Mouse (Mus musculus) adrenal gland, adult (tissue): ENCODE measurements at regions not wholly inside any gene's neighbourhood (a gene's known extent, or its start where the extent isn't known, plus 50 kb on each side); places are given as distances from the start of the nearest gene placed in this dataset.

Experiments
- DNase-seq, 2 experiments: peaks; one replicate each; pipeline ENCODE4 v3.0.0; 2022 to 2023; ENCODE audit warnings: low spot score in 1 of 2; ENCODE audit not compliant: inconsistent age in 2 of 2

DNA sequence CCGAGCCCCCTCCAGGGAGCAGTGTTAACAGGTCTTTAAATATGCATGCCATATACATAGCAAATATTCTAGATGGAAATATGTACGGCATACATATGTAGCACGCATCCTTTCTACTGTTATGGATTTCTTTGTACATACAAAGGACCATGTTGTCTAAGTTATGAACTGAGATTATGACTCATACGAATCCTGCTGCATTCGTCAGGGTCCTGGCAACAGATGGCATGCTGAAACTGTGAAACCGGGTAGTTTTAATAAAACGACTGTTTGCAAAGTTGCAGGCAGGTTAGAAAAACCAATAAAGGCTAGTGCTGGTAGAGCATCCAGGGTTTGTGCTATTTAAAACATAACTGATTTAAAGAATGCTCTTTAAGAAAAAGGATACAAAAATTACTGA is 88.8 kb upstream of the Tlk1 start:
- no peak for DNase-seq

DNA sequence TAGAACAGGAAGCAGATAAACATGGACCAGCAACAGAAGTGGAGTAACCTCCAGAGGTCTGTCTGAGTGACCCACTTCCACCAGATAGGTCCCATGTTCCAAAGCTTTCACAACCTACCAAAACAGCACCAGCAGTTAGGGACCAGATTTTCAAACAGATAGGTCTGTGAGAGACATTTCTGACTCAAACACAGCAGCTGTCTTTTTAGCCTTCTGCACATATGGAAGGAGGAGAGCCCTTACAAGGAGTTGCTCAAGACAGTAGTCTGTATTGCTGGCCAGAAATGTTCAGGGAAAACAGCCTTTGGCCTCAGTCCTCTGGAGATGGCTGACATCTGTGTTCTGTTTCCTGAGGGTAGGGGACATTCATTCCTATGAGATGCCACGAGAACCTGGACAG is 83.9 kb upstream of the Tlk1 start:
- no peak for DNase-seq

DNA sequence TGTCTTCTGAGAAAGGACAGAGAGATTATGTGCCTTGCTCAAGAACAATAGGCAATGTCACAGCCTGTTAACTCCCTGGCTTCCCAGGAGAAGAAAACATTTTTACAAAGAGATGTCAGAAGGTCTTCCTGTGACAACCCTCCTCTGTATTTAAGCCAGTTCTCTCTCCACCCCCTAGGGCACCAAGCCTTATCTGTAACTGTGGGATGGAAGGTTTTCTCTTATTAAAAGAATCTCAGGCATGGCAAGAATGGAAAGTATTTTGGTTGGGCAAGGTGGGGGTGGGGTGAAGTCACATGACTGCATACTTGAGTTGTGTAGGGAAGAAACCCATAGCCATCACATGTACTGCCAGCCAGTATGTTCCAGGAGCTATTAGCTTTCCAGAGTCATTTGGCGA is 83.1 kb upstream of the Tlk1 start:
- DNase-seq, result no peak

DNA sequence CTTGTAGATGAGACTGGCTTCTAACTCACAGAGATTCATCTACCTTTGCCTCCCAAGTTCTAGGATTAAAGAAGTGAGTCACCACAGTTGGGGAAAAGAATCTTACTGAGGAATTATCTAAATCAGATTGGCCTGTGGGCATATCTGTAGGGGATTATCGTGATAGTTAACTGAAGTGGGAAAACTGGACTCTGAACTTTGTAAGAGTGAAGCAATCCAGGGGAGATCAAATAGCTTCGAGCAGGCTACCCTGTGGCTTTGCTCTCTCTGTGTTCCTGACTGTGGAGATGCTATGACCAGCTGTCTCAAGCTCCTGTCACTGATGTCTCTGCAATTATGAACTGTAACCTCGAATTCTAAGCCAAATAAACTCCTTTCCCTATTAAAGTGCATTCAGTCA is 80.7 kb upstream of the Tlk1 start:
- DNase-seq, result no peak

DNA sequence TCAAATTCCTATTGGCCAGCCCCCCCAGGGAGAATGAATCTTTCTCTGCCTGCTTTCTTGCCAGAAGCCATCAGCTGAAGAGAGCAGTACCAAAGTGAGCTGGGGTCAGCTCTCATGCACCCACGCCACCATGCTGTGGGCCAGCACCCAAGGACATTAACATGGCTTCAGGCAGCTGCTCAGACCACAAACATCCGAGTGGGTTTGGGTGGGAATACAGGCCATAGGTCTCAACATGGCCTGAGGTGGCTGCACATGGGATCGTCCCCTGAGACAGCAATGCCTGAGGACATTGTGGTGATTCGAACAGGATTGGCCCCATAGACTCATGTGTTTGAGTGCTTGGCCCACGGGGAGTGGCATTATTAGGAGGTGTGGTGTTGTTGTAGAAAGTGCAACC is 78.9 kb upstream of the Tlk1 start:
- DNase-seq, result no peak

DNA sequence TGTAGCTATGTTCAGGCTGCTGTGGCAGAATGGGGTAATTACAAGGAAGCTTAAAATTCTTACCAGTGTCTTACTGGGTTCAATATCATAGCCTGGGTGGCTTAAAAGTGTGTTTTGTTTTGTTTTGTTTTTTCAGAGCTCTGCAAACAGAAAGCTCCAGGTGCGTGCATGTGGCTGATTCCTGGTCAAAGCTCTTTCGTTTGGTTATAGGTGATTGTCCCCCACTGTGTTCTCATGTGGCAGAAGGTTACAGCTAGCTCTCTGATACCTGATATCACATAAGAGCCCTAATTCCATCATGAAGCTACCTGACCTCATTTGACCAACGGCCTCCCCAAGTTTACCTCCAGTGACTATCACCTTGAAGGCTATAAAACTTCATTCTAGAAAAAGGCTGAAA is 76.7 kb upstream of the Tlk1 start:
- no peak for DNase-seq

DNA sequence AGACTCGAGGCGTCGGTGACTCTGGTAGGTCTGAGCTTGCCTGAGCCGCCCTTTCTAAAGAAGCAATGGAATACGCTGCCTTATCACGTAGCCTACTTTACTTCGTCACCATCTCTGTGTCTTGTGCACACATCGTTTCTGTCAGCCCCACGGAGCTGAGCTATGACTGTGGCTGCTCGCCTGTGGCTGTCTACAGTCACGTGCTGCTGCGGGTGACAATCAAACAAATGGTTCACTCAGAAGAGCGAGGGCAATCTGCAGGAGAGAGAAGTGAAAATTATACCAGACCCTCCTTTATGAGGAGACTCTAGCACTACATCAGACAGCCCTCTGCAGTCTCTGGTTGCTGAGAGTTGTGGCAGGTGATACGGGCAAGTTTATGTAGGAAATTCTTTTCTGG is 76.0 kb upstream of the Tlk1 start:
- no peak for DNase-seq

DNA sequence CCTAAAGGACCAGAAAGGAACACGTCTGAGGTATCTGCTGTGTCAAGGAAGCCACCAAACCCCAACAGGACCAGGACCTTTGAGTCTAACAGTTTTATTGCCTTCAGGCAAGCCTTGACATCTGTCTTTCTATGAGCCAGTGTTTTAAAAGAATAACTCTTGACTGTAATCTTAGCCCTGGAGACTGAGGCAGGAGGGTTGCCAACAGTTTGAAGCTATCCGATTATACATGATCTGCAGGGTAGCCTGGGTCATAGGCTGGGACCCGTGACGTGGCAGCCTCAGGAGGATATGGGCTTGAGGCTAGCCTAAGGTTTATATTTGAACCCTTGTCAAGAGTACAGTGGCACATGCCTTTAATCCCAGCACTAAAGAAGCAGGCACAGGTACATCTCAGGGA is 73.5 kb upstream of the Tlk1 start:
- DNase-seq, result no peak

DNA sequence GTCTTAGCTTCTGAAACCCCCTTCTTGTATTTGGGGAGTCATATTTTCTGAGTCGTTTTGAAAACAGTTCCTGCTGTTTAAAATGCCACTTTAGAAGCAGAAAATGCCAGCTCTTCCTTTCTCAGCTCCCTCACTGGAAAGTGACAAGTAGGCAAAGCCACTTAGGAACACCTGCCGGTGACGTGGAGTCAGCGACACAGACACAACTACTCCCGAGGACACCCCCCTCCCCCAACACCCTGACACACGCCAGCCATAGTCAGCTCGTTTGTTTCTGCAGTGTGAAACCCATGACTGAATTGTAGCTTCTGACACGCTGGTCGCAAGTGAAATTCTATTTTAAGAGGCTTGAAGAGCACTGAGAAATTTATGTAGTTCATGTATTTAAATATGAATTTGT is 72.9 kb upstream of the Tlk1 start:
- DNase-seq, result no peak

DNA sequence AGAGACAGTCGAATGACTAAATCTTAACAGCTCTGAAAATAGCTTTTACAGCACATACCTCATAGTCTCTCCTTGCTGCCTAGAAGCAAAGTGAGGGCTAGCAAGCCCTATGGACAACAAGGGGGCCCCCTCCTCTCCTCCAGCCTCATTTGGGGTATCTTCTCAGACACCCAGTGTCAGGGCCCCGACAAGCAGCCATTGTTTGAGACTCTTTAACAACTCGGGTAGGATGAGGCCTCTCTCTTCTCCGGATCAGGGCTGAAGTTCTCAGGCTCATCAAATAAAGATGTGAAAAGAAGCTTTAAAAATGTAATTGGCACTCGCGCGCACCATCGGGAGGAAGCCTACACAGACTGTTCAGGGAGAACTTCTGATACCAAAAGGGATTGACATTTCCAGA is 71.8 kb upstream of the Tlk1 start:
- no peak for DNase-seq

DNA sequence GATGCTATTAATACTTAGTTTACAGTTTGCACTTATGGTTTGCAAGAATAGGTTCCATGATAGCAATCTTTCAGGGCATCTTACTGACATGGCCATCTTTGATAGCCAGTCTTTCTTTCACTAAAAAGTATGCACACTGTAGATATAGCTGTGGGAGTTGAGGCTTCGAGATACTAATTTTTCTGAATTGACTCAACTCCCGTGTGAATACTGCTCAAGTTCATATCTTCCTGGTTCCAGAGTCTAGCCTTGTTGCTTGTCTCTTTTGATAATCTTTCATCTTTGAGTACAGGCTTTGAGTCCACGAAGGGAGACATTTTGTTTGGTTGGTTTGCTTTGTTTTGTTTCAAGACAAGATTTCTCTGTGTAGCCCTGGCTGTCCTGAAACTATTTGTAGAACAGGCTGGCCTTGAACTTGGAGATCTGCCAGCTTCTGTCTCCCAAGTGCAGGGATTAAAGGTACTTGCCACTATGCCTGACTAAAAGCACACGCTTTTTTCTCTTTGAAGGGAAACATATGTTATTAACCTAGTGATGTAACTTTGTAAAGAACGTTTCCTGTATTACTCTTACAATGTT is 64.1 kb upstream of the Tlk1 start:
- peak; percentile 43 to 80 for DNase-seq

DNA sequence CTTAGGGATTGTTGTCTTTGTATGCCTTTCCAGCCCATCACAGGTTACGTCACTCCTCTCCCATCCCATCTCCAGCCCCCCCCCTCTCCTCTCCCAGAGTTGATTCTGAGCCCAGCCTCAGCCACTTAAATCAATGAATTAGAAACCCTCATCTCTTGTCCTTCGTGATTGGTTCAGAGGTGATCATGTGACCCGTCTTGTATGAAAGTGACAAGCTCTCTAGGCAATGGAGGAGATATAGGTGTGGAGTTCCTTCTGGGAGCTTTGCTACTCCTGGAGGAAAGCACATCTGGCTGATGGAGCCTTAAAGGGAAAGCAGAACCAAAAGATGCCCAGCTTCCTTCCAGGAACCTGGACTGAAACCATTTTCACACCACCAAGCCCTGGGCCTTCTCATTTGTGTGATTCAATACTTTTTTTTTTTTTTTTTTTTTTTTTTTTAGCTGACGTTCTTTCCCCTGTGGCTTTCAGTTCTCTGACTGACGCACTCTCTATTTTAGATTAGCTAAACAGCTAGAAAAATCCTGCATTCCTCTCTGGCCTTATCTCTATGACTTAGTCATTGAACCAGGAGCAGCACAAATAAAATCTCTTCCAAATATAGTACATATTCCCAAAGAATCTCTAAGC is 63.4 kb upstream of the Tlk1 start:
- DNase-seq, result no peak

DNA sequence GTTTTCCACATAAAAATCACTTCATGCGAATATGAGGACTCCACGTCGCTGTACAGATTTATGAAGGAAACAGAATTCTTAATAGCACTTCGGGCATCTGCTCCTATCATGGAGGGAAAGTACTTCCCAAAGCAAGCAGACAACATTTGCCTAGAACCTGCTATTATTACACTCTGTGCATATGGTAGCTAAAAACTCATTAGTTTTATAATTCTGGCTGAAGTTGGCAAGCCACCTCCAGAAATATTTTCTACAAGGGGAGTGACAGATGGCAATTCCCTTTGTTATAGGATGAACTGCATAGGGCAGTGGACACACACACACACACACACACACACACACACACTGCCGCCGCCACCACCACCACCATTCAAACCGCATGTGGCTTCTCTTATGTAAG is 61.3 kb upstream of the Tlk1 start:
- DNase-seq, result no peak

DNA sequence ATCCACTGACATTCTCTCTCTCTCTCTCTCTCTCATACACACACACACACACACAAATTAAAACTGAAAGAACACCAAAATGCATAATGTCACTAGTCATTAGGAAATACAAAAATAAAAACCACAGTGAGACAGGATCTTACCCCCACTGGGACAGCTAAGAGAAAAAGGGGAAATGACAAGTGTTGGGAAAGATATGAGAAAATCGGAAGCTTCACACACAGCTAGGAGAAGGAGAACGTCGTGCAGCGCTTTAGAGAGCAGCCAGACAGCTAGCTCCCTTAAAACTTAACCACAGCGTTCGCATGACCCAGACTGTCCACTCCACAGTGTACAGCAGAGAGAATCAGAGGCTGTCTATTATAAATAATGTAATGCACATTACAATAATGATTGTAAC is 60.1 kb upstream of the Tlk1 start:
- no peak for DNase-seq

DNA sequence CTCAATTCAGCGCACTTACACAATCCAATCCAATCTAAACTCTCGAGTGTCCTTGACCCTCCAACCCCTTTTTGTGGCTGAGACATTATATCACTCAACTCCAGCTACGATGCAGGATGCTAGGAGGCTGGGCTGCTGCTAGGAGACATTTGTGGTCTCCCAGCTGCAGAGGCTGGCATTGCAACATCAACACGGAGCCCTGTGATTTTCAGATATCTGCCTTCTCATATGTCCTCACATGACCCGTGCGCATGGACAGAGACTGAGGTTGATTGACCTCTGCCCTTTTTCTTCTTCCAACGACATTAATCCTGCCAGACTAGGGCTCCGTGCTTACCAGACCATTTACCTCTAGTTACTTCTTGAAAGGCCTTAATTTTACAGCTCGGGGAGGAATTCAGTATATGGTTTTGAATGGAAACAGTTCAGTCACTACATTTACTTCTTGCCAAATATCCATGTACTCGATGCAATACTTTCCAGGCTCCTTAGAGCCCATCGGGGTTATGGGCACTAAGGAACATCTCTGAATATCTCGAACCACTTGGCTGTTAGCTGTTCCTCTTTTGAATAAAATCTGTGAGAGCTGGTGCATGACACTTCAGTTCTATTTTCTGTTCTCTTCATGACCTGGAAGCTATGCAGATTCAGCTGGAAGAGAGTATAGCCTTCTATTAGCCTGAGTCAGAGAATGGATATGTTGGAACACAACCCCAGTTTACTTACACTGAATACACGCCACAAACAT is 52.0 kb upstream of the Tlk1 start:
- DNase-seq, result peak in 1 of 2 experiments; percentile 49

DNA sequence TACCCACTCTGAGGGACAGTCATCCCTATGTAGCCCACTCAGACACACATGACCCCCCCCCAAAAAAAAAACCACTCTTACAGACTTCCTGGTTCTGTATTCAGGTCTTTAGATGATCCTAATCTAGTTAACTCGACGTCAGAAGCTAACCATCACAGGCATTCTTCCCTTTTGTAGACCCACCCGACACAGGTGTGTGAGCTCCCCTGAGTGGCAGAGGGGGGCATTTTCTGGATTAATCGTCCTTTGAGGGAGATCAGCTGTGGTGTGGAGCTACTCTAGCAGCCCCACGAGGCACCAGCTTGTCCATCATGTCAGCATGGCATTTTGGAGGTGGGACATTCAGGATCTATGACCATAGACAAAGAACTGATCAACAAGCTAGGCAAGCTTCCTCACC is 50.7 kb upstream of the Tlk1 start:
- no peak for DNase-seq
